Mouse (Mus musculus): ENCODE measurements around the gene Cmtr1. TPM values are rescaled to one million over a fixed set of nuclear protein-coding genes. Genes with fewer than 3 reads are reported as not detected.

Cmtr1 gene
- polyA plus RNA-seq, 1 experiment = 90.6 TPM

DNA sequence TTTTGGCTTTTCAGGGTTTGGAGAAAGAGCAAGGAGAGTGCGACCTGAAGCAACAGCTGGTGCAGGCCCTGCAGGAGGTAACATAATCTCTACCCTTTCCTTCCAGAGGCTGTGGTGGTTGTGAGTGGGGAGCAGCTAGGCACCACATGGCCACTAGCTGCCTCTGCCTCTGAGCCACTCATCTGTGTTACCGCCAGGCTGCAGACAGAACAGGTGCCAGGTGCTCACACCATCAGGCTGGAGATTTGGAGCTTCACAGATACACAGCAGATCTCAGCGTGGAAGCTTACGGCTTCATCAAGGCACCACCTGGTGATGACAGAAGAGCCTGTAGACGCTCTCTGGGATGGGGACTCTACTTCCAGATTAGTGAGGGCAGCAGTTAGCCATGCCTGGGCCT is 31.4 kb upstream of the Cmtr1 start:
- TF ChIP-seq POLR2A (IDR thresholded peaks at IDR 0.05; ENCODE audit: borderline replicate concordance, control insufficient read depth, low read depth, low read length) (no peak), CTCF (IDR thresholded peaks at IDR 0.05; ENCODE audit: control insufficient read depth, insufficient read depth, low read length) (no peak)
- Histone ChIP-seq H3K4me3 (replicated peaks; ENCODE audit: control insufficient read depth, low read depth, low read length) (no peak overlapping the region), H3K4me1 (ENCODE audit: control insufficient read depth, insufficient read depth, low read length) (no peaks in the 10 kb centered on the region), H3K27ac (ENCODE audit: control insufficient read depth, insufficient read depth, low read depth, low read length, poor library complexity) (no peak overlapping the region)
- 86% methylated on average over 5 of the region's 5 CpGs for WGBS

DNA sequence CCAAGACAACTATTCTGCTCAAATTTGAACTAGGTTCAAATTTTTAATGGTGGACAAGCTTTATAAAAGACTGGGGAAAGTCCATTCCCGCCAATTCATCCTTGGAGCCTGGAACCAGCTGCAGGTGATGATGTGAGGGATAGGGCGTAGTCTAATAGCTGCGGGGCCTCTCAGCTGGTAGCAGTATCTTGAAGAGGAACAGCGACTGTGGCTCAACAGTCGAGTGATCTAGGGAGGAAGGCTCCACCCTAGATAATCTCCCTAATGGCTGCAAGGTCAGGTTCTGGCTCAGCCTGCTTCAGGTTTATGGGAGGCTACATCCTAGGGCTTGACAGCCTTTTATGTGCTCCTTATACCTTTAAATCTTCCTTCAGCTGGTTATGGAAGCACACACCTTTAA is 30.8 kb upstream of the Cmtr1 start:
- TF ChIP-seq CTCF (IDR thresholded peaks at IDR 0.05; ENCODE audit: control insufficient read depth, insufficient read depth, low read length) (no peak), POLR2A (IDR thresholded peaks at IDR 0.05; ENCODE audit: borderline replicate concordance, control insufficient read depth, low read depth, low read length) (no peak)
- Histone ChIP-seq H3K4me3 (replicated peaks; ENCODE audit: control insufficient read depth, low read depth, low read length) (no peak overlapping the region), H3K27ac (ENCODE audit: control insufficient read depth, insufficient read depth, low read depth, low read length, poor library complexity) (no peak overlapping the region), H3K4me1 (ENCODE audit: control insufficient read depth, insufficient read depth, low read length) (no peaks in the 10 kb centered on the region)
- WGBS = 47% methylated on average over 5 of the region's 5 CpGs

DNA sequence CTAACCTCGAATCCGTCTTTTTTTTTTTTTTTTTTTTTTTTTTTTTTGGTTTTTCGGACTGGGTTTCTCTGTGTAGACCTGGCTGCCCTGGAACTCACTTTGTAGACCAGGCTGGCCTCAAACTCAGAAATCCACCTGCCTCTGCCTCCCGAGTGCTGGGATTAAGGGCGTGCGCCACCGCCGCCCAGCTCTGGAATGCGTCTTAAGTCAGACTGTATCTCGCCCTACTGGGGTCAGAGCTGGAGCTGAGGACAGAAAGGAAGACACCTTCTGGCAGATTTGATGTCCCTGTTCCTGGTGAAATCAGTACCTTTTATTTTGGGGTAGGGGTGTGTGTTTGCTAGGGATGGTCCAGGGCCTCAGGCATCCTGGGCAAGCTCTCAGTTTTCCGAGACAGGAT is 28.1 kb upstream of the Cmtr1 start:
- no peak overlapping the region for H3K27ac ChIP-seq (ENCODE audit: control insufficient read depth, insufficient read depth, low read depth, low read length, poor library complexity)
- TF ChIP-seq CTCF (IDR thresholded peaks at IDR 0.05; ENCODE audit: control insufficient read depth, insufficient read depth, low read length) (no peak), POLR2A (IDR thresholded peaks at IDR 0.05; ENCODE audit: borderline replicate concordance, control insufficient read depth, low read depth, low read length) (no peak)
- no peak overlapping the region for H3K4me3 ChIP-seq (replicated peaks; ENCODE audit: control insufficient read depth, low read depth, low read length)
- WGBS = 93% methylated on average over 11 of the region's 11 CpGs
- peaks cover 3% of the 10 kb centered on the region; the same call in 1 of the 2 replicates for H3K4me1 ChIP-seq (ENCODE audit: control insufficient read depth, insufficient read depth, low read length)

DNA sequence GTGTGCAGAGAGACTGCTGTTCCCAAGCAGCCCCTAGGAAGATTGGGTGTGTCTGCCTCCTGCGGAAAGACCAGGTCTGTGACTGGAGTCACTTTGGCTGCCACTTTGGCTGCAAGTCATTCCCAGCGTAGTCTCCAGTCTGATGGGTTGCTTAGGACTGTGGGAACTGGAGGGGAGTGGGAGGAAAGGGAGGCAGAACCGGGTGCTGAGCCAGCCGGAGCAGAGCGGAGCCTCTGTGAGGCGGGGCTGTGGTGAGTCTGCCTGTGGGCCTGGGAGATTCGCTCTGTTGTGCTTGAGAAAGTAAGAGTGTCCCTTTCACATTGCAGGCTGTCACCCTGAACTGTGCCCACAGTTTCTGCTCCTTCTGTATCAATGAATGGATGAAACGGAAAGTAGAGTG is 24.9 kb upstream of the Cmtr1 start:
- TF ChIP-seq CTCF (IDR thresholded peaks at IDR 0.05; ENCODE audit: control insufficient read depth, insufficient read depth, low read length) (no peak), POLR2A (IDR thresholded peaks at IDR 0.05; ENCODE audit: borderline replicate concordance, control insufficient read depth, low read depth, low read length) (no peak)
- Histone ChIP-seq H3K27ac (ENCODE audit: control insufficient read depth, insufficient read depth, low read depth, low read length, poor library complexity) (no peak overlapping the region), H3K4me3 (replicated peaks; ENCODE audit: control insufficient read depth, low read depth, low read length) (no peak overlapping the region), H3K4me1 (ENCODE audit: control insufficient read depth, insufficient read depth, low read length) (peaks cover 3% of the 10 kb centered on the region; the same call in 1 of the 2 replicates)
- WGBS = 89% methylated on average over 8 of the region's 8 CpGs

DNA sequence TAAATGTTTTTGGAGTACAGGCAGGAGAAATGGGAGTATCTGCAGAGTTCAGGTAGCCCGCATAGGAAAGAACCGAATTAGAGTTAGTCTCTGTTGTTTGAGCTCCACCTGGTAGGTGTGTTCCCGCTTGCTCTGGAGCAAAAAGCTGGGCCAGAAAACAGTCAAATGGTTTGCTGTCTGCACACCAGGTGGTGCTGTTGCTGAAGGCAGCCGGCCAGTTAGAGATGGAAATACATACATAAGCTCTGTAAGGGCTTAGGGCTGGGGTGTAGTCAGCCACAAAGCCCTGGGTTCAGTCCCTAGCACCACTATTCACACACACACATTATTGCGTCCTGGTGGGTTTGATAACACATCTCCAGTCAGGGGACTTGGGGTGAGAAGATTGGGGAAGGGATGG is 24.3 kb upstream of the Cmtr1 start:
- 55% methylated on average over 5 of the region's 5 CpGs for WGBS
- H3K4me3 ChIP-seq (replicated peaks; ENCODE audit: control insufficient read depth, low read depth, low read length) = no peak overlapping the region

DNA sequence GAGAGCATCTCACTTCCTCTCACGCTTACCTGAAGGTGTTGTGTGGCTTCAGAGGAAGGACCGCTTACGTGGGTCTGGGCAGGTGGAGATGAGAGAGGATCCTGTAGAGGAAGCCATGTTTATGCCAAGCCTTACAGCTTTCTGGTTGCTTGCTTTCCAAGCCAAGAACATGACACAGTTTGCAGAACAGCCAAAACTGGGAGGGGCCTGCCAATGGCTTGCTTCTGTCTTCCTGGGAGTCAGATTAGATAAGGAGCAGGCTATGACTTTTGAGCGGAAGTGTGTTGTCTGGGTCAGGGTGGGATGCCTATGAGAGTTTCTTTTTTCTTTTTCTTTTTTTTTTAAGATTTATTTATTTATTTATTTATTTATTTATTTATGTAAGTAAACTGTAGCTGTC is 23.0 kb upstream of the Cmtr1 start:
- H3K27ac ChIP-seq (ENCODE audit: control insufficient read depth, insufficient read depth, low read depth, low read length, poor library complexity) = peak overlapping the region; percentile 39; the same call in 1 of the 2 replicates
- H3K4me3 ChIP-seq (replicated peaks; ENCODE audit: control insufficient read depth, low read depth, low read length) = no peak overlapping the region
- TF ChIP-seq POLR2A (IDR thresholded peaks at IDR 0.05; ENCODE audit: borderline replicate concordance, control insufficient read depth, low read depth, low read length) (no peak), CTCF (IDR thresholded peaks at IDR 0.05; ENCODE audit: control insufficient read depth, insufficient read depth, low read length) (no peak)
- WGBS = 81% methylated on average over 4 of the region's 4 CpGs
- H3K4me1 ChIP-seq (ENCODE audit: control insufficient read depth, insufficient read depth, low read length) = peaks cover 3% of the 10 kb centered on the region; the same call in 1 of the 2 replicates

More for the DNA sequence above, 24.3 kb upstream of the Cmtr1 start:
- TF ChIP-seq CTCF (IDR thresholded peaks at IDR 0.05; ENCODE audit: control insufficient read depth, insufficient read depth, low read length) = peak; percentile 85
- TF ChIP-seq POLR2A (IDR thresholded peaks at IDR 0.05; ENCODE audit: borderline replicate concordance, control insufficient read depth, low read depth, low read length) = no peak
- peaks cover 3% of the 10 kb centered on the region; the same call in 1 of the 2 replicates for H3K4me1 ChIP-seq (ENCODE audit: control insufficient read depth, insufficient read depth, low read length)
- H3K27ac ChIP-seq (ENCODE audit: control insufficient read depth, insufficient read depth, low read depth, low read length, poor library complexity) = no peak overlapping the region

DNA sequence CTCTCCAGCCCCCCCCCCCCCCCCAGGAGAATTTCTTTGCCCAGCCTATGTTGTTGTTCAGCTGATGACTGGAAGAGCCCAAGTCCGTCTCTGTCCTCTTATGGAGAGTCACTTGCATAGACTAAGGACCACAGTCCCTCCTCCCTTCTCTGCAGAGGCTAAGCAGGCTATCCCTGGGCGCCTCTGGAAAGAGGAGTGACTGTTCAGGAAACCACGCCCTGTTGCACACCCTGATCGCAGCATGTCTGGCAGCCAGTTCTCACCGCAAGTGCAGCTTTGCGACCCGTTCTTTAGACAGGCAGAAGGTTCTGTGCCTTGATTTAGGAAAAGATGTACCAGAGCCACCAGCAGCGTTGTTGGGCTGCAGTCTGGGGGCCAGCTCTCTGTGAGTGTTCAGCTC is 22.5 kb upstream of the Cmtr1 start:
- peaks cover 3% of the 10 kb centered on the region; the same call in 1 of the 2 replicates for H3K4me1 ChIP-seq (ENCODE audit: control insufficient read depth, insufficient read depth, low read length)
- WGBS = 52% methylated on average over 8 of the region's 8 CpGs
- no peak overlapping the region for H3K27ac ChIP-seq (ENCODE audit: control insufficient read depth, insufficient read depth, low read depth, low read length, poor library complexity)
- H3K4me3 ChIP-seq (replicated peaks; ENCODE audit: control insufficient read depth, low read depth, low read length) = no peak overlapping the region
- no peak for TF ChIP-seq POLR2A (IDR thresholded peaks at IDR 0.05; ENCODE audit: borderline replicate concordance, control insufficient read depth, low read depth, low read length)
- TF ChIP-seq CTCF (IDR thresholded peaks at IDR 0.05; ENCODE audit: control insufficient read depth, insufficient read depth, low read length) = no peak

DNA sequence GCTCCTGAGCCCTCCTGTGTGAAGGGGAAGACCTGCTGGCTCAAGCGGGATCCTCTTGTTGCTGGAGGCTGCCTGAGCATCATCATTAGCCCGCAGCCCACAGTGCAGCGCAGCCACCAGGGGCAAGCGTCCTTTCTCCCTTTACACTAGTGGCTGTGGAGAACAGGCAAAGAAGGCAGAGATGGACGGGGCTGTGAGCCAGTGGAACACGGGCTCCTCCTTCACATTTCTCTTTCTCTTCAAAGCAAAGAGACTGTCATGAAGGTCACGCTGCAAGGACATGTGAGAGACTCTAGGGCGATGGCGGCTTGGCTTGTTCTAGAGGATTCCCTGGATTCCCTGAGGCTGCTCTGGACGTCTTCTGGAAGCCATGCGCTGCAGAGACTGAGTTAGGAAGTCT is 19.4 kb upstream of the Cmtr1 start:
- Histone ChIP-seq H3K27ac (ENCODE audit: control insufficient read depth, insufficient read depth, low read depth, low read length, poor library complexity) (no peak overlapping the region), H3K4me1 (ENCODE audit: control insufficient read depth, insufficient read depth, low read length) (peaks cover 3% of the 10 kb centered on the region; the same call in 1 of the 2 replicates), H3K4me3 (replicated peaks; ENCODE audit: control insufficient read depth, low read depth, low read length) (no peak overlapping the region)
- 95% methylated on average over 11 of the region's 11 CpGs for WGBS
- no peak for TF ChIP-seq CTCF (IDR thresholded peaks at IDR 0.05; ENCODE audit: control insufficient read depth, insufficient read depth, low read length)
- TF ChIP-seq POLR2A (IDR thresholded peaks at IDR 0.05; ENCODE audit: borderline replicate concordance, control insufficient read depth, low read depth, low read length) = no peak

DNA sequence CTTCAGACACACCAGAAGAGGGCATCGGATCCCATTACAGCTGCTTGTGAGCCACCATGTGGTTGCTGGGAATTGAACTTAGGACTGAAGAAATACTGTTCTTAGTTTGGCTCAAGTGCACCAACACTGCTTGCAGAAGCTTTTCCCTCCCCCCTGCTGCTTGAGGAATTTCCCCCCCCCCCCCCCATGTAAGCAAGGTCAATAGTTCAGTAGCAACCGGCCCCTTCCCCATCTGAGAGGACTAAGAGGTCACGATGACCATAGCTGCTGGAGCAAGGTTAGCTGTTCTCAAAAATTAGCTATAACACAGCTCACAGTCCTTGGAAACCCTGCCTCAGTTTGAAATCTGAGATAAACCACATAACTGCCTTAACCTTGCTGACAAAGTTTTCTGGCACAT is 18.2 kb upstream of the Cmtr1 start:
- WGBS = 96% methylated on average over 3 of the region's 3 CpGs
- no peak overlapping the region for H3K4me3 ChIP-seq (replicated peaks; ENCODE audit: control insufficient read depth, low read depth, low read length)

More for the DNA sequence above, 18.2 kb upstream of the Cmtr1 start:
- Histone ChIP-seq H3K27ac (ENCODE audit: control insufficient read depth, insufficient read depth, low read depth, low read length, poor library complexity) (no peak overlapping the region), H3K4me1 (ENCODE audit: control insufficient read depth, insufficient read depth, low read length) (peaks cover under 1% of the 10 kb centered on the region; the same call in 1 of the 2 replicates)
- TF ChIP-seq CTCF (IDR thresholded peaks at IDR 0.05; ENCODE audit: control insufficient read depth, insufficient read depth, low read length) = no peak
- TF ChIP-seq POLR2A (IDR thresholded peaks at IDR 0.05; ENCODE audit: borderline replicate concordance, control insufficient read depth, low read depth, low read length) = no peak
